Mouse (Mus musculus) heart, embryonic 14.5 days (tissue): ENCODE data around the gene Xrn2. TPM values are rescaled to one million over a fixed set of nuclear protein-coding genes. Genes with fewer than 3 reads are reported as not detected.
A peak's percentile ranks its signal among the peaks of the same experiment; 100 is the strongest.

Experiments
- ATAC-seq: fragments of 200-750 bp; cut with Nextera tagmentation; 2 replicates; pipeline ENCODE4 v1.8.0; 2017; ENCODE audit warnings: low read depth, moderate TSS enrichment; ENCODE audit not compliant: insufficient number of reproducible peaks, insufficient read depth, low FRiP score
- H3K27ac ChIP-seq, 2 experiments: fragments of 200-500 bp in 1 of 2; fragments of 300-500 bp in 1 of 2; sonication (generic) in 1 of 2; replicated peaks in 1 of 2; 2 replicates each; pipeline ENCODE4 v1.5.1; 2012 to 2014; ENCODE audit warnings: low read depth in 2 of 2, low read length in 2 of 2, control low read depth in 1 of 2, mild to moderate bottlenecking in 1 of 2, mixed read lengths in 1 of 2; ENCODE audit not compliant: control insufficient read depth in 1 of 2, insufficient read depth in 1 of 2
- H3K27me3 ChIP-seq: fragments of 300-500 bp; sonication (generic); 2 replicates; pipeline ENCODE4 v1.6.1; 2014; ENCODE audit warnings: mild to moderate bottlenecking, low read length, control low read depth; ENCODE audit not compliant: control insufficient read depth, insufficient read depth
- H3K36me3 ChIP-seq: fragments of 300-500 bp; sonication (generic); 2 replicates; pipeline ENCODE4 v1.6.1; 2014; ENCODE audit warnings: mild to moderate bottlenecking, control low read depth, low read length, mixed read lengths; ENCODE audit not compliant: control insufficient read depth, insufficient read depth
- H3K4me1 ChIP-seq, 2 experiments: fragments of 200-500 bp in 1 of 2; fragments of 300-500 bp in 1 of 2; sonication (generic) in 1 of 2; 2 replicates each; pipeline ENCODE4 v1.6.1; 2012 to 2014; ENCODE audit warnings: low read length in 2 of 2, control low read depth in 1 of 2, mixed read lengths in 1 of 2; ENCODE audit not compliant: control insufficient read depth in 2 of 2, insufficient read depth in 2 of 2
- H3K4me2 ChIP-seq: fragments of 300-500 bp; sonication (generic); 2 replicates; pipeline ENCODE4 v1.6.1; 2014; ENCODE audit warnings: mild to moderate bottlenecking, low read length
- H3K4me3 ChIP-seq, 2 experiments: fragments of 200-500 bp in 1 of 2; fragments of 300-500 bp in 1 of 2; sonication (generic) in 1 of 2; 2 replicates each; pipeline ENCODE4 v1.5.1; 2012 to 2014; ENCODE audit warnings: low read length in 2 of 2, mild to moderate bottlenecking in 2 of 2, control low read depth in 1 of 2, low read depth in 1 of 2, moderate library complexity in 1 of 2; ENCODE audit not compliant: control insufficient read depth in 1 of 2, insufficient read depth in 1 of 2
- H3K9ac ChIP-seq: fragments of 300-500 bp; sonication (generic); 2 replicates; pipeline ENCODE4 v1.6.1; 2014; ENCODE audit warnings: mild to moderate bottlenecking, low read length
- H3K9me3 ChIP-seq: fragments of 300-500 bp; sonication (generic); 2 replicates; pipeline ENCODE4 v1.6.1; 2016; ENCODE audit warnings: low read length, control low read depth; ENCODE audit not compliant: control insufficient read depth
- WGBS: fragments of 180-500 bp; shearing (Covaris S2); extraction: QIAGEN DNeasy Blood & Tissue Kit; methylation state at CpG from one replicate; pipeline ENCODE4 v1.1.7; 2014; 5-methylcytosine and 5-hydroxymethylcytosine counted together
- polyA plus RNA-seq: library from polyadenylated mRNA; unstranded; fragments of >200 nt; fragmentation: Nextera tagmentation; extraction: Ambion mirVana; gene quantifications from 2 replicates; pipeline ENCODE4 v1.2.1, GENCODE M21; 2014

Xrn2 gene
- polyA plus RNA-seq, 1 experiment from 2014 or later: 59.8 TPM

GRCm38 (mm10) chr2:147007265-147007664 is 5.5 kb upstream of the Xrn2 start:
- H3K9me3 ChIP-seq: no peaks in the 10 kb centered on the region
- no peak overlapping the region for H3K27ac ChIP-seq
- WGBS: 79% methylated on average over 2 of the region's 2 CpGs
- no peak overlapping the region for H3K9ac ChIP-seq
- H3K4me2 ChIP-seq: no peak overlapping the region
- ATAC-seq: no peak
- H3K4me3 ChIP-seq: no peak overlapping the region
- peaks cover 2 to 9% of the 10 kb centered on the region in 2 experiments; a peak in 3 of 4 replicates for H3K4me1 ChIP-seq
- no peaks in the 10 kb centered on the region for H3K27me3 ChIP-seq
- H3K36me3 ChIP-seq: no peaks in the 10 kb centered on the region

GRCm38 (mm10) chr2:147009084-147009483 is 3.7 kb upstream of the Xrn2 start:
- Histone ChIP-seq H3K27ac (no peak overlapping the region), H3K4me1 (peaks cover 2 to 10% of the 10 kb centered on the region in 2 experiments; a peak in 3 of 4 replicates), H3K27me3 (no peaks in the 10 kb centered on the region), H3K4me2 (no peak overlapping the region), H3K4me3 (no peak overlapping the region), H3K9ac (no peak overlapping the region), H3K36me3 (no peaks in the 10 kb centered on the region), H3K9me3 (no peaks in the 10 kb centered on the region)
- ATAC-seq: no peak

- Histone ChIP-seq H3K4me2 (no peak overlapping the region), H3K9ac (no peak overlapping the region), H3K36me3 (no peaks in the 10 kb centered on the region), H3K4me1 (peaks cover 2 to 19% of the 10 kb centered on the region in 2 experiments; a peak in 3 of 4 replicates), H3K27ac (no peak overlapping the region), H3K9me3 (no peaks in the 10 kb centered on the region), H3K27me3 (no peaks in the 10 kb centered on the region), H3K4me3 (no peak overlapping the region)
- 86% methylated on average over 4 of the region's 4 CpGs for WGBS
- no peak for ATAC-seq
Observed at GRCm38 (mm10) chr2:147010141-147010540, 2.7 kb upstream of the Xrn2 start.

- WGBS: 90% methylated on average over 9 of the region's 9 CpGs
- no peak for ATAC-seq
Observed at GRCm38 (mm10) chr2:147010952-147011351, 1.8 kb upstream of the Xrn2 start.

GRCm38 (mm10) chr2:147011474-147012140 is 1.2 kb upstream of the Xrn2 start:
- H3K36me3 ChIP-seq: no peaks in the 10 kb centered on the region
- H3K9ac ChIP-seq: peak overlapping the region; percentile 88
- no peak for ATAC-seq
- H3K4me3 ChIP-seq: peak overlapping the region; percentile 94 to 95; a peak in 2 of 4 replicates
- H3K9me3 ChIP-seq: no peaks in the 10 kb centered on the region
- no peaks in the 10 kb centered on the region for H3K27me3 ChIP-seq
- peak overlapping the region; percentile 78 for H3K4me2 ChIP-seq
- H3K27ac ChIP-seq: peak overlapping the region; percentile 98 to 99; a peak in 3 of 4 replicates
- WGBS: 74% methylated on average over 3 of the region's 3 CpGs
- peaks cover 2 to 21% of the 10 kb centered on the region in 2 experiments; a peak in 3 of 4 replicates for H3K4me1 ChIP-seq

More at GRCm38 (mm10) chr2:147010952-147011351, 1.8 kb upstream of the Xrn2 start:
- no peaks in the 10 kb centered on the region for H3K27me3 ChIP-seq
- H3K27ac ChIP-seq: no peak overlapping the region
- H3K9ac ChIP-seq: no peak overlapping the region
- no peak overlapping the region for H3K4me2 ChIP-seq
- H3K9me3 ChIP-seq: no peaks in the 10 kb centered on the region
- no peaks in the 10 kb centered on the region for H3K36me3 ChIP-seq
- peaks cover 2 to 21% of the 10 kb centered on the region in 2 experiments; a peak in 3 of 4 replicates for H3K4me1 ChIP-seq
- H3K4me3 ChIP-seq: no peak overlapping the region

GRCm38 (mm10) chr2:147012141-147012622 is 614 bp upstream of the Xrn2 start:
- no peaks in the 10 kb centered on the region for H3K27me3 ChIP-seq
- peak overlapping the region; percentile 94 to 95 for H3K4me3 ChIP-seq
- peak overlapping the region; percentile 88 for H3K9ac ChIP-seq
- no peaks in the 10 kb centered on the region for H3K9me3 ChIP-seq
- H3K36me3 ChIP-seq: no peaks in the 10 kb centered on the region
- peaks cover 2 to 21% of the 10 kb centered on the region in 2 experiments; a peak in 3 of 4 replicates for H3K4me1 ChIP-seq
- peak overlapping the region; percentile 78 for H3K4me2 ChIP-seq
- 43% methylated on average over 7 of the region's 7 CpGs for WGBS
- no peak for ATAC-seq
- peak overlapping the region; percentile 98 to 99 for H3K27ac ChIP-seq

- Histone ChIP-seq H3K27me3 (no peaks in the 10 kb centered on the region), H3K27ac (peak overlapping the region; percentile 98 to 99), H3K9me3 (no peaks in the 10 kb centered on the region), H3K4me3 (peak overlapping the region; percentile 94 to 95), H3K4me1 (peaks cover 2 to 21% of the 10 kb centered on the region in 2 experiments; a peak in 3 of 4 replicates), H3K36me3 (no peaks in the 10 kb centered on the region), H3K9ac (peak overlapping the region; percentile 88), H3K4me2 (peak overlapping the region; percentile 78)
- under 1% methylated on average over 59 of the region's 59 CpGs for WGBS
- ATAC-seq: peak; percentile 87
Observed at GRCm38 (mm10) chr2:147013194-147013969, 586 bp downstream of the Xrn2 start.
